Mouse (Mus musculus) testis, adult 2 months (tissue): ENCODE measurements at regions not wholly inside any gene's neighbourhood (a gene's known extent, or its start where the extent isn't known, plus 50 kb on each side); places are given as distances from the start of the nearest gene placed in this dataset.

Source experiments
- CTCF ChIP-seq: fragments of 200-500 bp; IDR thresholded peaks from 2 replicates; pipeline ENCODE4 v1.5.1; 2012; ENCODE audit warnings: low read depth, mild to moderate bottlenecking, inconsistent platforms, low read length, moderate library complexity; ENCODE audit not compliant: control insufficient read depth, insufficient read depth, insufficient replicate concordance
- POLR2A ChIP-seq: fragments of 200-500 bp; IDR thresholded peaks from 2 replicates; pipeline ENCODE4 v1.6.1; 2012; ENCODE audit warnings: low read depth, mild to moderate bottlenecking, inconsistent platforms, low read length, moderate library complexity; ENCODE audit not compliant: control insufficient read depth

DNA sequence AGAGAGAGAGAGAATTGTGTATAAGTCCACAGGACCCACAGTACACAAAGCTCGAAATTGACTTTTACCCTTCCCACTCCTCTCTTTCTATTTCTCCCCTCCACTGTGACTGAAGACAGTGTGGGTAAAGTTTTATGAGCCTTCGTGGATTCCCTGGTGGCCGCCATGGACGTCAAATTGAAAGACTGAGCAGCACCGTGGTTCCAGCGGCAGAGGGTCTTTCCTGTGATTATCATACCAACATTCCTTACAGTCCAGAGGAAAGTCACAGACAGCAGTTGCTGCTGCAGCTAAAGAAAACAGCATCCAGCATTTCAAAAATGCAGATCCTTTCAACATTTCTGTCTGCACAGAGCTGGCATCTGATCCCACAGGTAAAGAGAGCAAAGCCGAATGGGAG lies 98.9 kb upstream of the Ccn6 start:
- TF ChIP-seq POLR2A (no peak), CTCF (no peak)
